Mouse (Mus musculus) adrenal gland, adult 8-10 months (tissue): Measurements from ENCODE around the gene Tfr2. TPM values are rescaled to one million over a fixed set of nuclear protein-coding genes. Genes with fewer than 3 reads are reported as not detected.

Experiments used
- DNase-seq: peaks from one replicate; pipeline ENCODE4 v3.0.0; 2022
- total RNA-seq, 4 experiments: library from RNA; stranded (reverse); gene quantifications; 2 replicates each; pipeline ENCODE4 v1.2.4; 2022

Tfr2 gene
- 1 to 10 TPM in 2 of 4 experiments, under 1 TPM in 2; 0.96 to 1.8 (median 1.1) TPM for total RNA-seq

GRCm38 (mm10) chr5:137569665-137570064 is at the start of gene Tfr2:
Tfr2 (plus strand) TSS chr5:137569840.
- no peak for DNase-seq

DNA sequence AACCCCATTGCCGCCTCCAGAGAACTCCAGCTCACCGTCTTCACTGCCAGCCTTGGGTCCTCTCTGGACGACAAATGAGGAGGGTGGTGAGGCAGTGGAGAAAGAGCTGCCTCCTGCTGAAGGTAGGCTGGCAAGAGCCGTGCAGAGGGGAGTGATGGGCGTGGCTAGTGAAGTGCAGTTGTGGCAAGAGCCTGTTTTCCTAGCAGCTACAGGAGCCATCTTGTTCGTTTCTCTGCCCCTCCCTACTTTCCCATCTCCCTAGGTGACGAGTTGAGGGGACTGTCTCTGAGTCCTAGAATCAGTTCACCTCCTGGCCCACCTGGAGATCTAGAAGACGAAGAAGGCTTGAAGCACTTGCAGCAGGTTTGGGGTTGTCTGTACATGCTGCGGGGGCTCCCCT is 47.8 kb upstream of the Tfr2 start:
- DNase-seq = no peak

DNA sequence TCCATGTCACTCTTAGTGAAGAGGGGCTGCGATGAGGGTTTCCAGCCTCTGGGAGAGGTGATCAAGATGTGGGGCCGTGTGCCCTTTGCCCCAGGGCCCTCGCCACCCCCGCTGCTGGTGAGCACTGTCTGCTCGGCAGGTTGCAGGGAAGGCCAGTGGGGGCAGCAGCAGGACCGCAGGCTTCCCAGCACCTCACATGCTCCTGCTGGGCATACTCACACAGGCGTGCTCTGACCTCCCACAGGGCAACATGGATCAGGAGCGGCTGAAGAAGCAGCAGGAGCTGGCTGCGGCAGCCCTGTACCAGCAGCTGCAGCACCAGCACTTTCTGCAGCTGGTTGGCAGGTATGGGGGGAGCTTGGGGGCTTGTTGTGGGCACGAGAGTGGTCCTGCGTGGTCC is 46.9 kb upstream of the Tfr2 start:
- no peak for DNase-seq

- no peak for DNase-seq
Measured at GRCm38 (mm10) chr5:137523396-137524250, 46.0 kb upstream of the Tfr2 start.

DNA sequence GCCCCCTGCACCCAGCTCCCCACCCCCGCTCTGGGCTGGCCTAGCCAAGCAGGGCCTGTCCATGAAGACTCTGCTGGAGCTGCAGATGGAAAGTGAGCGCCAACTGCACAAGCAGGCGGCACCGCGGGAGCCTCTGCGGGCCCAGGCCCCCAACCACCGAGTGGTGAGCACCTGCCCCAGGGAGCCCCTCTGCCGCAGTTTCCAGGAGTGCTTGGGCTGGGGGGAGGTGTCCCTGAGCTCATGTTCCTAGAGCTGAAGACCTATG is 45.5 kb upstream of the Tfr2 start:
- no peak for DNase-seq

- no peak for DNase-seq
Measured at GRCm38 (mm10) chr5:137524671-137525070, 45.0 kb upstream of the Tfr2 start.

DNA sequence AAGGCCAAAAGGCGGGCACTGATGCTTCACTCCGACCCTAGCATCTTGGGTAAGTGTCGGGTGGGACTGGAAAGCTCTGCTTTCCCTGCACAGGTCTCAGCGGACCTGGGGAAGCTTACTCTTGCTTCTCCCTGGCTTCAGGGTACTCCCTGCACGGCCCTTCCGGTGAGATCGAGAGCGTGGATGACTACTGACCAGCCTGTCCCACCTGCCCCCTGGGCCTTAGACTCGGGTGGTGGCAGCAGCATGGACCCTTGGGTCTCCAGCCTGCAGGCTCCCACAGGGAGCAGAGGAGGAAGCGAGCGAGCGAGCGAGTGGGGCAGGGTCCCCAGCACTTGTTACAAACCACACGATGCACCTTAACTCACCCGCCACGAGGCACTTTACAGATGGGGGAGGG is 44.1 kb upstream of the Tfr2 start:
- no peak for DNase-seq

DNA sequence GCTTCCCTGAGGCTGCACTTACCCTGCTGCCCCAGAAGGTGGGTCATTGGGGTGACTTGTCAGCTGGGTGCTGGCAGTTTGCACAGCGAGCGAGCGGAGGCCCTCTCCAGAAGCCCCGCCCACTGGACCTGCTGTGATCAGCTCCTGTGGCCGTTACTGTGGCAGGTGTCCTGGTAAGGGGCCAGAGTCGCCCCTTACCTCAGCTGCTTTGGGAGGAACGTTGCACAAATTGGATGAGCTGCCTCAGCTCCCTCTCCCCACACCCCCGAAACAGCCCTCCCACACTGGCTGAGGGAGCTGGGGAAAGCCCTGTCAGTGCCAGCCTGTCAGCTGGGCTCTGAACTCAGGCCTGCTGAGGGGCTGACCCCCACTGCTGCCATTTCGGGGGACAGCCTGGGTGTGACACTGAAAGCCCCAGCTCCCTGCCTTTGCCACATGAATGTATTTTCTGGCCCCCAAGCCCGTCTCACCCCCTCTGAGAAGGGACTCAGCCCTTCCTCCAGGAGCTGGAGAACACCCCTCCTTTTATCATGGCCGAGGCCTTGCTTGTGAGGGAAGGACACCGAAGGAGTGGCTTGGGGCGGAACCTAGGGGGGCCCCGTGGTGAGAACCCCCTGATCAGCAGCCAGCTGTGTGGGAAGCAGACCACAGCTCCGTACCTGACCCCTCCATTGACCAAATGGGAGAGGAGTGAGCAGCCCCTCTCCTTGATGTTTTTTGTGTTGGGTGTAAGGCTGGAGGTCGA is 43.3 kb upstream of the Tfr2 start:
- DNase-seq = no peak

- no peak for DNase-seq
Measured at GRCm38 (mm10) chr5:137527413-137527812, 42.2 kb upstream of the Tfr2 start.

GRCm38 (mm10) chr5:137528247-137528968 is 41.2 kb upstream of the Tfr2 start:
- no peak for DNase-seq

DNA sequence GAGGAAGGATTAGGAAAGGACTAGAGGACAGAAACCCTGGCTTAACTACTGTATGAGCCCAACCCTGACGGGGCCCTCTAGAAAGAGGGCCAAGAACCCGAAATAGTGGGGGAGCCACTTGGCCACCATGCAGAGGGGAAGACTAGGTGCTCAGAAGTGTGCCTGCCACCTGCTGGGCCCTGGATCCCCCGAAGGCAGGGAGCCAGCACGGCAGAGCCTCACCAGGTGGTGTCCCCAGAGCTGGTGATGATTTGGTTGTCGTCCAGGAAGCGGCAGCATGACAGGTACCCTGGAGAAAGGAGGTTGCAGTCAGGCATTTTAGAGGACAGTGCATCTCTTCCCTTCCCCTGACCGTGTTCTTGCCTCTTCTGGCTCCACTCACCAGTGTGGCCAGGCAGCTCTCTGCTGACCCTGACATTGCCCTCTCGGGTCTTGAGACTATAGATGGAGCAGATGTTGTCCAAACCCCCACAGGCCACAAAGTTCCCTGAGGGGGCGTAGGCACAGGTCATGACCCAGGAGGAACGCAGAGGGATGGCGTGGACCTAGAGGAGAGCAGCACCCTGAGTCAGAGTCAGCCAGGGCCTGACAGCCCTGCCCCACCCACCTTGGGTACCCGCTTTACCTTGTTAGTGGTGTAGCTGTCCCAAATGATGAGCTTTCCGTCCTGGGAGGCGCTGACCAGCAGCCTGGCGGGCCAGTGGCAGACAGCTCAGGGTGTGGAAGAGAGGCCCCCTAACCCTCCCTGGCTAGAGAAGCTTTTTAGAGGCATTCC is 40.2 kb upstream of the Tfr2 start:
- no peak for DNase-seq

DNA sequence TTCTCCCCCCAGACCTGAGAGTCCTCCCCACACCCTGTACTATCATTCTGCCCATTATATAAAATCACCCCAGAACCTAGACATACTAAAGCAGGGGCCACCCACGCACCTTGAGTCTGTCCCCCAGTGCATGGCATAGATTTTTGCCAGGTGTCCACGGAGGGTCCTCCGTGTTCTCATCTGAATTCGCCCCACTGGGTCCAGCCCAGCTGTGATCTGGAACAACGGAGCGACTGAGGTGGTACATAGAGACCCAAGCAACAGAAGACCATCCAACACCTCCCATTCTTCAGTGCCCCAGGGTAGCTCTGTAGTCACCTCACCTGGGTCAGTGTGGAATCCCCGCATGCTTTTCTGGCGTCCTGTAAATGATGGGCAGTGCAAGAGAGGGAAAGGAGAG is 39.6 kb upstream of the Tfr2 start:
- DNase-seq = no peak

GRCm38 (mm10) chr5:137530588-137531413 is 38.8 kb upstream of the Tfr2 start:
- DNase-seq = no peak

DNA sequence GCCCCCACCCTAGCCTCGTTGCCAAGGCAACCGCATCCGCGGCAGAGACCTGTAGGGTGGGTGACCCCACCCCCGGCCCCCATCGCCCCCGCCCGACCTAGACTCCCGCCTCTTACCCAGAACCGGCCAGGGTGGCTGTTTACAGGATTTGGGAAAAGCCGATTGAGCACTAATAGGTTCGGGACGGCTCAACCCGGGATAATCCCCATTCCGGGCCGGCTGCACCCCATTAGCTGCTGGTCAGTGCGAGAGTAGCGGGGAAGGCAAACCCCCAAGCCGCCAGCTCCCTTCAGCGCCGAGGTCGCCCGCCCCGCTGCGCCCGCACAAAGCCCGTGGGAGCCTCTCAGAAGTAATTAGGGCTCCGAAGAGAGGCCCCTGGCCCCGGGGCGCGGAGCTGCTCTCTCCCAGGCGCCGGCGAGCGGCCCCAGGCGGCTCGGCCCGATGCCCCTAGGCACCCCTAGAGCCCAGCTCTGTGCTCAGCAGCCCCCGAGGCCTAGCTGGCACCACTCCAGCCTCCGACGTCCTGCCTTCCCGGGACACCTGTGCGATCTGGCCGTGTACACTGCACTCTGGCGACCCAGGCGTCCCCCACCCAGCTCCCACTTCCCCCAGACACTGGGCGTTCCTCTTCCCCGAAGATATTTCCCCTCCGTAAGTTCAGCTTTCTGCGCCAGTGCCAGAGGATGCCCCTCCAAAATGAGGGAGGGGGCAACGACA is 38.1 kb upstream of the Tfr2 start:
- peak; percentile 63 for DNase-seq

GRCm38 (mm10) chr5:137532131-137532807 is 37.4 kb upstream of the Tfr2 start:
- DNase-seq = no peak

- DNase-seq = no peak
Measured at GRCm38 (mm10) chr5:137532808-137533116, 36.9 kb upstream of the Tfr2 start.

DNA sequence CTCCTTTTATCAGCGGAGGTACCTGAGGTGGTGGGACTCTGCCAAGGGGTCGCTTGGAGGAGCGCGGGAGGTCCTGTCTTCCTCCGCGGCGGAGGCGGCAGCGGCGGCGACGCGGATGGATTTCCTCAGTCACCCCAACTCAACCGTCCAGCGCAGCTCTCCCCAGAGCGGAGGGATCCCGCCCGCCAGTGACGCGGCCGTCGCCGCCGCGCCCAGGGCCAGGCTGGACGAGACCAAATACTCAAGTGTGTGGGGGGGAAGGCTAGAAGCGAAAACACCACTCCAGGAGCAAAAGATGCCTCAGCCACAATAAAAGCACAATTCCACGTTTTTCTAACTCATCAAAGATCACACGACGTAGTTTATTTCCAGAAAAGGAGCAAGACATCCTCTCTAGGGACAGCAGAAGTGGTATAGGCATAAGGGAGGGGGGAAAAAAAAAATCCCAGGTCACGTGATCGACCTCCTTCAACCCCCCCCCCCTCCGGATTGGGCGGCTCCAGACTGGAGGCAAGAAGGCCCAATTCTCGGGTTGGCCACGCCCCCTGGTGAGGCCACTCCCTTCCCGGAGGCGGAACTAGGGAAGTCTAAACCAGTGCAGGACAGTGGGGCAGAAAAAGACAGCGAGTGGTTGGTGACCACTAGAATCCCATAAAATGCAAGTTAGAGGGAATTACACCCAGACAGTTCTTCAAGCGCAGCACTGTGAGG is 36.4 kb upstream of the Tfr2 start, which contains the start of the genes Epo and Gnb2:
Gene Epo (minus strand): TSS at position 126 of the 711 bp plus-strand sequence.
Gene Gnb2 (minus strand): TSS at position 394 of the 711 bp plus-strand sequence.
- DNase-seq = peak; percentile 97

DNA sequence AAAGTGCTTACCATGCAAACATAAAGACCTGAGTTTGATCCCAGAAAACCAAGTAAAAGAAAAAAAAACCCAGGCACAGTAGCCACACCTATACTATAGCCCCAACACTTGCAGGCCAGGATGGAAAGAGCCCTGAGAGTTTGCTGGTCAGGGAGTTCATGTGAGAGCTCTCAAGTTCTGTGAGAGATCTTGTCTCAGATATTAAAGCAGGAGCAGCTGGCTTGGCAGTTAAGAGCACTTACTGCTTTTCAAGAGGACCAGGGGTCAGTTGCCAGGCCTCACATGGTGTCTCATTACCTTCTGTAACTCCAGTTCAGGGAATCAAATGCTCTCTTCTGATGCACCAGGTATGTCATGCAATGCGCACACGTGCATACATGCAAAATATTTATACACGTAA is 34.9 kb upstream of the Tfr2 start:
- DNase-seq = no peak

DNA sequence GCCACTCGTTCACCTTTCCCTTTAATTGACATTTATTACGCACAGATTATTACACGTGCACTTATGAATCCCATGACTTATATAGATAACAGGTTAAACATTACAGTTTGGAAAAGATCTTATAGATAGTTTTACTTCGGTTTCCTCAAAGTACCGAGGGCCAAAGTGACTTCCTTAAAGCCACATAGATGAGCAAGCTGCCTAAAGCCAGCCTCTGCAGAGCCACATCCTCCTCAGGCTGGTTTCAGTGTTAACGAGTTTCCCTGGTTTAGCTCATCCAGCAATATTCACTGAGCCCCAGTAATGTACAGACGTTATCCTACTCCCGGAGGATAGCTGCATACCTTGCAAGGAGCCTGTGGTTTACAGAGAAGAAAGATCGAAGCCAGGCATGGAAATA is 34.3 kb upstream of the Tfr2 start:
- DNase-seq = no peak

- DNase-seq = no peak
Measured at GRCm38 (mm10) chr5:137537461-137537860, 32.2 kb upstream of the Tfr2 start.
